ENCODE assay signal across 14 mouse cellular contexts in genomic region chr12:24897354-24897753, GRCm38 (mm10).
"Had no signal": no experiment of that assay in that cellular context is flagged by ENCODE, and none has a peak within 500 bp of the region (broad histone marks: within the 10 kb centered on the region; RNA-seq: fewer than 3 reads in every experiment).

No protein-coding gene starts in this region.

- H3K27ac ChIP-seq: hindbrain, embryonic 15.5 days; left cerebral cortex, adult 2 months; limb, embryonic 10.5 days; liver, embryonic 12.5 days had no signal

- H3K9me3 ChIP-seq: hindbrain, embryonic 15.5 days; limb, embryonic 10.5 days; liver, embryonic 12.5 days; neural tube, embryonic 13.5 days had no signal

- H3K27me3 ChIP-seq: hindbrain, embryonic 15.5 days; liver, embryonic 12.5 days; neural tube, embryonic 13.5 days had no signal

- H3K9ac ChIP-seq: hindbrain, embryonic 15.5 days; liver, embryonic 12.5 days; lung, embryonic 14.5 days; neural tube, embryonic 13.5 days had no signal

- H3K4me2 ChIP-seq: hindbrain, embryonic 15.5 days; liver, embryonic 12.5 days; lung, embryonic 14.5 days; neural tube, embryonic 13.5 days had no signal

- DNase-seq: lung, embryonic 14.5 days; lung, postnatal 14 days; midbrain, embryonic 14.5 days; retina, postnatal 1 day; right cerebral cortex, postnatal 4 days; spleen, adult 18-20 months; thymus, adult 18-20 months; thymus, postnatal 14 days had no signal

- ATAC-seq: intestine, embryonic 16.5 days; liver, embryonic 12.5 days had no signal

- H3K4me3 ChIP-seq: hindbrain, embryonic 15.5 days; left cerebral cortex, adult 2 months; limb, embryonic 10.5 days; liver, embryonic 12.5 days; neural tube, embryonic 13.5 days had no signal
